Mouse (Mus musculus): ENCODE data around the gene Cspg4.
A peak's percentile ranks its signal among the peaks of the same experiment; 100 is the strongest.

Gene Cspg4

GRCm38 (mm10) chr9:56864216-56864729, 560 bp upstream of the Cspg4 start, which contains the start of gene Odf3l1:
TSS of gene Odf3l1 (minus strand) at chr9:56864679.
- DNase-seq (ENCODE audit: low spot score in 2 of 2) = no peak

GRCm38 (mm10) chr9:56865673-56866400, 1.0 kb downstream of the Cspg4 start:
- DNase-seq (ENCODE audit: low spot score in 2 of 2) = no peak

- no peak for DNase-seq (ENCODE audit: low spot score in 2 of 2)
Measured at GRCm38 (mm10) chr9:56866430-56866829, 1.6 kb downstream of the Cspg4 start.

- DNase-seq (ENCODE audit: low spot score in 2 of 2) = no peak
Measured at GRCm38 (mm10) chr9:56868292-56868691, 3.5 kb downstream of the Cspg4 start.

GRCm38 (mm10) chr9:56869552-56869951, 4.7 kb downstream of the Cspg4 start:
- no peak for DNase-seq (ENCODE audit: low spot score in 2 of 2)

GRCm38 (mm10) chr9:56870778-56871177, 5.9 kb downstream of the Cspg4 start:
- DNase-seq (ENCODE audit: low spot score in 2 of 2) = no peak

- no peak for DNase-seq (ENCODE audit: low spot score in 2 of 2)
Measured at GRCm38 (mm10) chr9:56871191-56871590, 6.4 kb downstream of the Cspg4 start.

GRCm38 (mm10) chr9:56872105-56872903, 7.5 kb downstream of the Cspg4 start:
- no peak for DNase-seq (ENCODE audit: low spot score in 2 of 2)

- DNase-seq (ENCODE audit: low spot score in 2 of 2) = no peak
Measured at GRCm38 (mm10) chr9:56873097-56873496, 8.3 kb downstream of the Cspg4 start.

GRCm38 (mm10) chr9:56876784-56877183, 12.0 kb downstream of the Cspg4 start:
- DNase-seq (ENCODE audit: low spot score in 2 of 2) = no peak

GRCm38 (mm10) chr9:56877284-56877683, 12.5 kb downstream of the Cspg4 start:
- DNase-seq (ENCODE audit: low spot score in 2 of 2) = no peak

- DNase-seq (ENCODE audit: low spot score in 2 of 2) = no peak
Measured at GRCm38 (mm10) chr9:56880790-56881189, 16.0 kb downstream of the Cspg4 start.

GRCm38 (mm10) chr9:56881539-56882082, 16.8 kb downstream of the Cspg4 start:
- DNase-seq (ENCODE audit: low spot score in 2 of 2) = no peak

- no peak for DNase-seq (ENCODE audit: low spot score in 2 of 2)
Measured at GRCm38 (mm10) chr9:56882283-56882682, 17.4 kb downstream of the Cspg4 start.

GRCm38 (mm10) chr9:56882818-56883217, 18.0 kb downstream of the Cspg4 start:
- no peak for DNase-seq (ENCODE audit: low spot score in 2 of 2)

- DNase-seq (ENCODE audit: low spot score in 2 of 2) = no peak
Measured at GRCm38 (mm10) chr9:56883470-56883869, 18.6 kb downstream of the Cspg4 start.

- DNase-seq (ENCODE audit: low spot score in 2 of 2) = no peak
Measured at GRCm38 (mm10) chr9:56884328-56884727, 19.5 kb downstream of the Cspg4 start.

GRCm38 (mm10) chr9:56886113-56886512, 21.3 kb downstream of the Cspg4 start:
- no peak for DNase-seq (ENCODE audit: low spot score in 2 of 2)

GRCm38 (mm10) chr9:56886601-56887000, 21.8 kb downstream of the Cspg4 start:
- DNase-seq (ENCODE audit: low spot score in 2 of 2) = no peak

- DNase-seq (ENCODE audit: low spot score in 2 of 2) = no peak
Measured at GRCm38 (mm10) chr9:56887581-56887980, 22.7 kb downstream of the Cspg4 start.

- peak in 1 of 2 experiments; percentile 51 for DNase-seq (ENCODE audit: low spot score in 2 of 2)
Measured at GRCm38 (mm10) chr9:56889817-56890216, 25.0 kb downstream of the Cspg4 start.

- DNase-seq (ENCODE audit: low spot score in 2 of 2) = no peak
Measured at GRCm38 (mm10) chr9:56890522-56891250, 25.9 kb downstream of the Cspg4 start.

Measured in spleen, postnatal 14 days (tissue).